Mouse (Mus musculus) cortical plate, adult 2 months (tissue): ENCODE data around the gene Ifng.

ENCODE experiments used
- CTCF ChIP-seq: fragments of 200-500 bp; IDR thresholded peaks from 2 replicates; pipeline ENCODE4 v1.5.1; 2011; ENCODE audit warnings: mild to moderate bottlenecking, control low read depth, low read length; ENCODE audit not compliant: insufficient read depth; ENCODE audit errors: extremely low read depth
- POLR2A ChIP-seq: fragments of 200-500 bp; IDR thresholded peaks from 2 replicates; pipeline ENCODE4 v1.6.1; 2011; ENCODE audit warnings: mild to moderate bottlenecking, low read length, control low read depth; ENCODE audit not compliant: insufficient read depth; ENCODE audit errors: extremely low read depth

- TF ChIP-seq CTCF (no peak), POLR2A (no peak)
Observed at GRCm38 (mm10) chr10:118458729-118459128, 17.9 kb downstream of the Ifng start.
